Mouse (Mus musculus): ENCODE results near the gene Zik1. TPM values are rescaled to one million over a fixed set of nuclear protein-coding genes. Genes with fewer than 3 reads are reported as not detected.

Gene Zik1
- polyA plus RNA-seq (2012; ENCODE audit: low replicate concordance) = not detected in 2 replicates

DNA sequence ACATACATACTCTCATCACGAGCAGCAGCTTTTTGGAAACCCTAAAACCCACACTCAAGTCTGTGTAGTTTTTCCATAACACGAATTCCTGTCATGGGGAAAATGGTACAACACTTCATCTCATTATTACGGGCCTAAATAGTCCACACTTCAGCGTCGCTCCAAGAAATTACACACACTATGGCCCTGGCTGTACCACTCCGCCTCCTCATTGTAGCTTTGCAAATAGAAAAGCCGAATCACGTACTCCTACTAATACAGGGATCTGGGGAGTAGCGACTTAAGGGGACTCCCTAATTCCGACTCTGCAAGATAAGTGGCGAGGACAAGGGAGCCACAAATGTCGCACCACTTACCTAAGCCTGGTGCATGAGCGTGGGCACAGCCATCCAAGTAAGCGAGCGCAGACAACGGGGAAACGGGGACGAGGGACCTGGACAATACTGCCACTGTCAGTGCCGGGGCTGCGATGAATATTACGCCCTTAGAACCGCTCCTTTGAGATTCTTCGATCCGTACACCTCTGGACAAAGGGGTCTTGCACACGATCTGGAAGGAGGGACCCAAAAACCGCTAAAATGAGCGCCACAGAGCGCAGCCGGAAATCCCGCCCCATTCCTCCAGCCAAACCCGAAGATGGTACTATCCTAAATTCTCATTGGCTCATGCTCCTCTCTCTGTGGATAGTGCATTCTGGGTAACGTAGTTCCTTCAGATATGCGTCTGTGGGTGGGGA, at the start of gene Zik1:
Gene Zik1, minus strand, starts transcription at position 609 of the 736 bp plus-strand sequence.

DNA sequence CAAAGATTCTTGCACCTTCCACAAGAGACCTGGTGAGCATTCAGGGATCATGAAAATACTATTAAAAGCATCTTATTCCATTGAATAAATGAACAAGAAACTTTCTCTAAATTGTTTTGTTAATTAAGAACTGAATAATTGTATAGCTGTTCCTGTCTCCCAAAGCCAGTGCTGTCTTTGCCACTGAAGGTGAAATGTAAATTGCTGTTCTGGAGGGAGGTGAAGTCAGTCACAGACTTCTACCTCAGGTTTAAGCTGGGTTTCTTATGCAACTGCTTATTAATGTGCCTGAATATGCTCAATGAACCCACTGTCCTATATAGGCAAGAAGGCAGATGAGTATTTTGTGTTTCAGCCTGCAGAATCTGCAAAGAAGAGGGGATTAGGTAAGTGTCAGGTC, 52.2 kb downstream of the Zik1 start, which contains the start of gene Vmn1r67:
Gene Vmn1r67, plus strand, starts transcription at position 301 of the 400 bp plus-strand sequence.

Other genes with a start within 250 kb of the Zik1 start
- not detected in 2 replicates for gene Vmn1r66, start 217.4 kb downstream of the Zik1 start, polyA plus RNA-seq (2012; ENCODE audit: low replicate concordance)
- gene Vmn1r67, start 52.1 kb downstream of the Zik1 start, polyA plus RNA-seq (2012; ENCODE audit: low replicate concordance) = not detected in 2 replicates
- gene Vmn1r68, start 63.1 kb upstream of the Zik1 start, polyA plus RNA-seq (2012; ENCODE audit: low replicate concordance) = 0.25 TPM in 1 of 2 replicates, not detected in the other
- gene Vmn1r69, start 118.3 kb upstream of the Zik1 start, polyA plus RNA-seq (2012; ENCODE audit: low replicate concordance) = not detected in 2 replicates
- not detected in 2 replicates for gene Vmn1r70, start 136.1 kb upstream of the Zik1 start, polyA plus RNA-seq (2012; ENCODE audit: low replicate concordance)
- gene Nlrp4b, start 192.4 kb upstream of the Zik1 start, polyA plus RNA-seq (2012; ENCODE audit: low replicate concordance) = not detected in 2 replicates

Data from leukemia stem cell, adult 10-12 weeks (primary cell).